Mouse (Mus musculus) neural tube, embryonic 10.5 days (tissue): ENCODE results near the gene Mgat2.

ENCODE experiments used
- DNase-seq: peaks from one replicate; pipeline ENCODE4 v3.0.0-alpha.2; 2017; ENCODE audit warnings: low spot score; ENCODE audit errors: extremely low spot score

Mgat2 gene

GRCm38 (mm10) chr12:69177526-69177925, 6.4 kb upstream of the Mgat2 start:
- DNase-seq: no peak

DNA sequence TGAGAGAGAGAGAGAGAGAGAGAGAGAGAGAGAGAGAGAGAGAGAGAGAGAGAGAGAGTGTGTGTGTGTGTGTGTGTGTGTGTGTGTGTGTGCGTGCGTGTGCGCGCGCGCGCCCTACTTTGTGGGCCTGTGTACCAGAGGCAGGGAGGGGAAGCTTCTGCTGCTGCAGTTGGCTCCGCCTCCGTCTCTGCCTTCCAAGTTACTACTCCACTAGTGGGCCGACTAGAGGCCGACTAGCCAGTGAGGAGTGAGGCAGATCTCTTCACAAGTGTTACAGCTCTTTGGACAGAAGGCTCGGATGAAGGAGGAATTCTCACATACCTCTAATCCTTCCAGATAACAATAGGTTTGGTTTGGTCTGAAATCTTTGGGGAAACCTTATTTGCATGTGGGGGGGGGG, 4.6 kb upstream of the Mgat2 start:
- DNase-seq: no peak

DNA sequence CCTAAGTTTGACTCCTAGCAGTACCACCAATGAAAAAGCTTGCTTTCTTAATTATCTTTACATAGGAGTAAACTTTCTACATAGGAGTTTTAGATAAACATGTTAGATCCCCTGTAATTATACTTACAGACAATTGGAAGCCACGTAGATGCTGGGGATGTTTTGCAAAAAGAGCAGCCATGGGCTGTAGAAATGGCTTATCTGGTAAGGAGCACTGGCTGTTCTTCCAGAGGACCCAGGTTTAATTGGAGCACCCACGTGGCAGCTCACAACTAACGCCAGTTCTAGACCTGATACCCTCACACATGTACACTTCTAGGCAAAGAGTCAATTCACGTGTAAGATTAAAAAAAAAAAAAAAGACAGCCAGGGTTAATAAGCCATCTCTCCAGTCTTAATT, 2.2 kb upstream of the Mgat2 start:
- DNase-seq: no peak

GRCm38 (mm10) chr12:69184342-69185295, 662 bp downstream of the Mgat2 start:
- DNase-seq: peak; percentile 62

- DNase-seq: no peak
These were observed 1.4 kb downstream of the Mgat2 start for GRCm38 (mm10) chr12:69185371-69185770.

DNA sequence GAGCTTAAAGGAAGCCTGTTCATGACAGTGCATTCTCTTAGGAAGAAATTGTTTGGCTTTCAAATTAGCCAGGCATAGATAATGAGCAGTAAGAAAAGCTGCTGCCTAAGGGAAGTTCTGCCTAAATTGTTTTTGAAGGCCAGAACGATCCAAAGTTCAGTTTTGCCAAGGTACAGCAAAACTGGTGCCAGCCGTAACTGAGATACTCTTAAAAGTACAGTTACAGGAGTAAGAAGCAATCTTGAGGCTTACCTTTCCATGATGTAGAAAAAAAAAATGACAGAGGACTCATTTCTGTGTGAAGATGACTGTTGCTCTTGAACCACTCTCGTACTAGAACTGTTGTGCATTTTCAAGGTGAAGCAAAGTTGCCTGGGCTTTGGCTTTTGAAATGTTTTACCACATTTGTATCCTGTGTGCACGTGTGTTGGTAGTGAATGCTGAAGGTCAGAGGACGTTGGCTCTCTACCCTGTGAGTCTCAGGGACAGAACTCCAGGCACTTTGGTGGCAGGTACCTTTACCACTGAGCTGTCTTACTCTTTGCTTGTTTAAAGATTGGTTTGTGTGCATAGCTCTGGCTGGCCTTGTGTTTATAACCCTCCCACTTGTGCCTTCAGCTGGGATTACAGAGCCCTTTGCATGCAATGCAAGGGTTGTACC, 3.0 kb downstream of the Mgat2 start:
- DNase-seq: no peak

GRCm38 (mm10) chr12:69190074-69190473, 6.1 kb downstream of the Mgat2 start:
- no peak for DNase-seq

DNA sequence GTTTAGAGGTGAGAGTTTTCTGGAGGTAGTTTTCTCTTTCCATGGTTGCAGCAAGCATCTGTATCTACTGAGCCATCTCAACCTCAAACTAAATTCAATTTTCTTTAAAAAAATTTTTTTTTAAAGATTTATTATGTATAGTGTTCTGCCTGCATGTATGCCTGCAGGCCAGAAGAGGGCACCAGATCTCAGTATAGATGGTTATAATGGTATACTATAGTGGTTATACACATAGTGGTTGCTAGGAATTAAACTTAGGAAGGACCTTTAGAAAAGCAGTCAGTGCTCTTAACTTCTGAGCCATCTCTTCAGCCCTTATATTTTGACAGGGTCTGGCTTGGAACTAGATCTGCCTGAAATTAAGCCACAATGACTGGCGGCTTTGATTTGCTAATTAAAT, 6.6 kb downstream of the Mgat2 start:
- DNase-seq: no peak

- no peak for DNase-seq
These were observed 7.4 kb downstream of the Mgat2 start for GRCm38 (mm10) chr12:69191396-69191795.

- DNase-seq: no peak
These were observed 8.7 kb downstream of the Mgat2 start for GRCm38 (mm10) chr12:69192637-69193036.

- DNase-seq: peak; percentile 78
These were observed 12.8 kb downstream of the Mgat2 start, which contains the start of gene Gm49383 for GRCm38 (mm10) chr12:69196444-69197377. Gm49383 (minus strand) TSS chr12:69197104.

GRCm38 (mm10) chr12:69197378-69198163, 13.6 kb downstream of the Mgat2 start:
- peak; percentile 73 for DNase-seq

GRCm38 (mm10) chr12:69198164-69198535, 14.2 kb downstream of the Mgat2 start, which contains the start of gene Dnaaf2:
Dnaaf2 (minus strand) TSS chr12:69198429.
- peak; percentile 77 for DNase-seq

GRCm38 (mm10) chr12:69198985-69199384, 15.0 kb downstream of the Mgat2 start:
- DNase-seq: no peak

DNA sequence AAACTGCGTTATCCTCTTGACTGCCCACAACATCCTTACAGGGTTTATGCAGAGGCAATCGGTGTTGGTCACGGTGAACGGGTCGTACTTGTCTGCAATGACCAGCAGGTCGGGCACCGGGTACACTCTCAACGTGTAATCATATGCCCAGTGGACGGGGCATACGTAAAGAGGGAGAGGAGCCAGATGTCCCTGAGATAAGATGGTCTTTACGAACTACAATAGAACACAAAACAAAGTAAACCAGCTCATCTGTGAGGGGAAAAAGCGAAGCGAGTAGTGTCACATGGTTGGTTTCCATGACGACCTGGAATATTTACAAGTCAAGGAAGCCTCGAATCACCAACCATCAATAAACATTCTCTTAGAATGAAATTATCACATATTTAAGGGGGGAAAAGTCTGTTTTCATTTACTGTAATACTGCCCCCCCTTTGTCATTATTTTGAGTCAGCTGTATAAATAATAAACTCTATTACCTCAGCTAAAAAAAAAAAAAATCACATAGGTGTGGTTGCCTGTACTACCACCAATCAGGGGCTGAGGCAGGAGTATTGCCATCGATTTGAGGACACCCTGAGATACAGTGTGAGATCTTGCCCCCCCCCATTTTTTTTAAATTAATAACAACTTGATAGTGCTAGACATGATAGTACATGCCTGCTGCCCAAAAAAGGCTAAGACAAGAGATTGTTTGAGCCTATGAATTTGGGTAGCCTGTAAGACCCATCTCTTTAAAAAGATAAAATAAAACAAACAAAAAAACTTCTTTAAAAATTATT, 20.3 kb downstream of the Mgat2 start, which contains the start of gene Gm49384:
Gene Gm49384 (minus strand): TSS at position 216 of the 782 bp plus-strand sequence.
- DNase-seq: no peak

DNA sequence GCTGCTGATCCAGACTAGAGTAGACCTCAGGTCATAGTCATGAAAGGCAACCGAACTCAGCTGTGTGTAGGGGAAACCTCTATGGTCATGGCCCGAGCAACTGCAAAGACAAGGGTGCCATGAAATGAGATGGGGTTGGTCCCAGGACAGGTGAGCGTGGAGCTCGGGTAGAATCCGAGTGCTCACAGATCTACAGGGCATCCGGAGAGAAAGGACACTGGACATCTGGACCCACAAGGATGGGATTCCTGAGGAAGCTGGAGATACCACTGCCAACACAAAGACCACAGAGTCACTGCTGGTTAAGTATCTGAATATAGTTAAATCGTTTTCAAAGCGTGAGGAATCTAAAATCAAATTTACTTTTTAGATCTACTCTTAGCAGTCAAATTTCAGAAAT, 23.4 kb downstream of the Mgat2 start:
- DNase-seq: no peak

- DNase-seq: no peak
These were observed 24.0 kb downstream of the Mgat2 start for GRCm38 (mm10) chr12:69207926-69208325.

DNA sequence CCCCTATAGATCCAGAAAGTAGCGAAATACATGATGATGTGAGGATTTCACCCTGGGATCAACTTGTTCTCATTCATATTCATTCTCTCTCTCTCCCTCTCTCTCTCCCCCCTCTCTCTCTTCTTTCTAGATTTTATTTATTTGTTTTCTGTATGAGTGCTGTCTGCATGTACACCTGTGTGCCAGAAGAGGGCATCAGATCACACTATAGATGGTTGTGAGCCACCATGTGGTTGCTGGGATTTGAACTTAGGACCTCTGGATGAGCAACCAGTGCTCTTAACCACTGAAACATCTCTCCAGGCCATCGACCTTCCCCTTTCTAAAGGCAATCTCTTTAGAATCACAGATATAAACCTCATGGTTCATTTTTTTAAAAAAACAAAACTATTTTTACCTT, 24.6 kb downstream of the Mgat2 start:
- no peak for DNase-seq

DNA sequence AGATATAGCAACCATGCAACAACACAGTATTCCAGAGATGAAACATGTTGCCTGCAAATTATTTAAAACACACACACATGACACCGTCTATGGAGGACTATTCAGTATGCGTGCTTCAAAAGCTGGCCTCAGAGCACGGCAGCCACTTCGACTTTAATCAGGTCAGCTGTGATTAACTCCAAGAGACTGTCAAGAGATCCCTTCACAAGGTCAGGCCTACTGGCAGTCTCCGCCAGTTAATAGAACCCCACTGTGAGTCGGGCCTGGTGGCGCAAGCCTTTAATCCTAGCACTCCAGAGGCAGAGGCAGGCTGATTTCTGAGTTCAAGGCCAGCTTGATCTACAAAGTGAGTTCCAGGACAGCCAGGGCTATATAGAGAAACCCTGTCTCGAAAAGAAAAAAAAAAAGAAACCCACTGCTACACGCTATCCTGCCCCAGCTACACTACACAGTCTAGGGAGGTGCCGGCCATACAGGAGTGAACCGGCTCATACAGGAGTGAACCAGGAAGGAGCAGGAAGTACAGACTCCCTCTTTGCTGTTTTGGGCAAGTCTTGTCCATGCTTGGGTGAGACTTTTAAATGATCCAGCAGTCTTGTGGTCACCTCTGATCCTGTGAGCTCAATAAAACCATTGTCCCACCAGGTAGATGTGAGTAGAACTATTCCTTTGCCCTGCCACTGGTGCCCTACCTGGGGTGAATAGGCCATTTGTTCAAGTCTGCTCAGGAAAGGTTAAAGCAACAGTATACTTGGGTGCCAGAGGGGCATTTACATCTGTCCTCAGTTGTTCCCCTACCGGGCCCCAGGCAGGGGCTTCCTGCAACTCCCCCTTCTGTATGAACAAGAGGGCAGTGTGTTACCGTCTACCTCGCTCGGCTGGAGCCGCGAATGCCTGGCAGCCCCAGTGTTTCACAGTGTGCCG, 26.4 kb downstream of the Mgat2 start:
- no peak for DNase-seq
